Mouse (Mus musculus) midbrain, postnatal 0 days (tissue): Measurements from ENCODE around the gene Mthfr. TPM values are rescaled to one million over a fixed set of nuclear protein-coding genes. Genes with fewer than 3 reads are reported as not detected.
"Not testable (repeated sequence)": the region's sequence is repeated elsewhere in the genome, so short reads cannot be mapped to it uniquely, and the experiment has no call there.

Experiments
- ATAC-seq: fragments of 200-750 bp; cut with Nextera tagmentation; 2 replicates; pipeline ENCODE4 v1.8.0; 2017; ENCODE audit warnings: moderate number of reproducible peaks, mild to moderate bottlenecking, moderate TSS enrichment, moderate library complexity; ENCODE audit not compliant: low FRiP score
- DNase-seq: peaks from one replicate; pipeline ENCODE4 v3.0.0-alpha.2; 2015; ENCODE audit warnings: low spot score
- H3K27ac ChIP-seq: fragments of 300-500 bp; sonication (generic); 2 replicates; pipeline ENCODE4 v1.5.1; 2014; ENCODE audit warnings: low read depth, mild to moderate bottlenecking, low read length, mixed read lengths
- H3K27me3 ChIP-seq: fragments of 300-500 bp; sonication (generic); 2 replicates; pipeline ENCODE4 v1.6.1; 2014; ENCODE audit warnings: low read length, control low read depth, mixed read lengths; ENCODE audit not compliant: insufficient read depth
- H3K36me3 ChIP-seq: fragments of 300-500 bp; sonication (generic); 2 replicates; pipeline ENCODE4 v1.6.1; 2014; ENCODE audit warnings: low read length, control low read depth, mixed read lengths; ENCODE audit not compliant: insufficient read depth
- H3K4me1 ChIP-seq: fragments of 300-500 bp; sonication (generic); 2 replicates; pipeline ENCODE4 v1.6.1; 2014; ENCODE audit warnings: mild to moderate bottlenecking, control low read depth, antibody characterized with exemption, low read length, mixed read lengths; ENCODE audit not compliant: insufficient read depth
- H3K4me2 ChIP-seq: fragments of 300-500 bp; sonication (generic); 2 replicates; pipeline ENCODE4 v1.6.1; 2014; ENCODE audit warnings: low read depth, mild to moderate bottlenecking, low read length, mixed read lengths; ENCODE audit not compliant: poor library complexity, severe bottlenecking
- H3K4me3 ChIP-seq: fragments of 300-500 bp; sonication (generic); 2 replicates; pipeline ENCODE4 v1.5.1; 2014; ENCODE audit warnings: low read depth, mild to moderate bottlenecking, low read length, moderate library complexity
- H3K9ac ChIP-seq: fragments of 300-500 bp; sonication (generic); replicated peaks from 2 replicates; pipeline ENCODE4 v1.6.1; 2014; ENCODE audit warnings: mild to moderate bottlenecking, low read length, moderate library complexity, mixed read lengths; ENCODE audit not compliant: poor library complexity, severe bottlenecking
- H3K9me3 ChIP-seq: fragments of 300-500 bp; sonication (generic); 2 replicates; pipeline ENCODE4 v1.6.1; 2016; ENCODE audit warnings: low read length, control low read depth
- CTCF ChIP-seq: IDR thresholded peaks from 2 replicates; pipeline ENCODE4 v1.5.1; 2016; ENCODE audit warnings: antibody characterized with exemption, mild to moderate bottlenecking
- WGBS: fragments of 180-500 bp; shearing (Covaris S2); extraction: QIAGEN DNeasy Blood & Tissue Kit; methylation state at CpG from one replicate; pipeline ENCODE4 v1.1.7; 2014; 5-methylcytosine and 5-hydroxymethylcytosine counted together
- polyA plus RNA-seq: library from polyadenylated mRNA; unstranded; fragments of >200 nt; fragmentation: Nextera tagmentation; extraction: Ambion mirVana; gene quantifications from 2 replicates; pipeline ENCODE4 v1.2.1, GENCODE M21; 2015
- total RNA-seq: library from RNA; depleted of rRNA; stranded (reverse); fragments of >200 nt; gene quantifications from 2 replicates; pipeline ENCODE4 v1.2.3, GENCODE M21; 2014

Gene Mthfr
- total and polyA plus RNA-seq, 2 experiments from 2014 or later, result 10.1 to 51.1 TPM

- Histone ChIP-seq H3K27ac (peak overlapping the region; percentile 13; the same call in 1 of the 2 replicates), H3K9me3 (no peaks in the 10 kb centered on the region), H3K4me1 (peaks cover 20% of the 10 kb centered on the region), H3K4me3 (peak overlapping the region; percentile 37), H3K27me3 (no peaks in the 10 kb centered on the region), H3K9ac (peak overlapping the region; percentile 48), H3K36me3 (peaks cover 18% of the 10 kb centered on the region), H3K4me2 (peak overlapping the region; percentile 77)
- WGBS, result 1% methylated on average over 18 of the region's 19 CpGs
- no peak for TF ChIP-seq CTCF
- no peak for ATAC-seq
- peak; percentile 53 for DNase-seq
These were observed 2.2 kb downstream of the Mthfr start for GRCm38 (mm10) chr4:148040933-148041610.

GRCm38 (mm10) chr4:148041611-148042191, 2.8 kb downstream of the Mthfr start:
- no peak for TF ChIP-seq CTCF
- Histone ChIP-seq H3K9ac (peak overlapping the region; percentile 48; the same call in 1 of the 2 replicates), H3K4me2 (peak overlapping the region; percentile 77), H3K4me1 (peaks cover 20% of the 10 kb centered on the region), H3K27me3 (no peaks in the 10 kb centered on the region), H3K36me3 (peaks cover 18% of the 10 kb centered on the region), H3K9me3 (no peaks in the 10 kb centered on the region), H3K4me3 (peak overlapping the region; percentile 37), H3K27ac (peak overlapping the region; percentile 13; the same call in 1 of the 2 replicates)
- no peak for DNase-seq
- WGBS, result 6% methylated on average over 16 of the region's 16 CpGs
- ATAC-seq, result no peak

- not testable (repeated sequence) for H3K9me3 ChIP-seq, H3K27ac ChIP-seq, ATAC-seq, DNase-seq, H3K4me2 ChIP-seq, H3K4me3 ChIP-seq, H3K27me3 ChIP-seq, H3K9ac ChIP-seq
- Histone ChIP-seq H3K4me1 (peaks cover 16% of the 10 kb centered on the region), H3K36me3 (peaks cover 24% of the 10 kb centered on the region)
- 86% methylated on average over 6 of the region's 8 CpGs for WGBS
These were observed 4.5 kb downstream of the Mthfr start for GRCm38 (mm10) chr4:148043327-148043726.

GRCm38 (mm10) chr4:148044113-148044512, 5.2 kb downstream of the Mthfr start:
- Histone ChIP-seq H3K9ac (no peak overlapping the region), H3K27ac (no peak overlapping the region), H3K27me3 (no peaks in the 10 kb centered on the region), H3K4me1 (peaks cover 16% of the 10 kb centered on the region), H3K9me3 (no peaks in the 10 kb centered on the region), H3K4me3 (no peak overlapping the region), H3K4me2 (no peak overlapping the region), H3K36me3 (peaks cover 30% of the 10 kb centered on the region)
- WGBS, result 100% methylated on average over 2 of the region's 2 CpGs
- ATAC-seq, result no peak
- no peak for TF ChIP-seq CTCF
- no peak for DNase-seq

- no peak for DNase-seq
- no peak for ATAC-seq
- TF ChIP-seq CTCF, result no peak
- no peak overlapping the region for H3K9ac ChIP-seq
- peaks cover 4% of the 10 kb centered on the region; the same call in 1 of the 2 replicates for H3K4me1 ChIP-seq
- no peaks in the 10 kb centered on the region for H3K9me3 ChIP-seq
- peaks cover 39% of the 10 kb centered on the region for H3K36me3 ChIP-seq
- H3K4me3 ChIP-seq, result no peak overlapping the region
- H3K4me2 ChIP-seq, result no peak overlapping the region
- H3K27ac ChIP-seq, result no peak overlapping the region
- no peaks in the 10 kb centered on the region for H3K27me3 ChIP-seq
- WGBS, result 40% methylated on average over 4 of the region's 4 CpGs
These were observed 7.7 kb downstream of the Mthfr start for GRCm38 (mm10) chr4:148046450-148047031.

GRCm38 (mm10) chr4:148050396-148050914, 11.6 kb downstream of the Mthfr start:
- H3K27me3 ChIP-seq, DNase-seq, ATAC-seq, H3K9ac ChIP-seq, H3K4me2 ChIP-seq, H3K27ac ChIP-seq, H3K4me3 ChIP-seq, H3K4me1 ChIP-seq, H3K9me3 ChIP-seq: not testable (repeated sequence)
- WGBS, result 97% methylated on average over 3 of the region's 3 CpGs
- H3K36me3 ChIP-seq, result peaks cover 59% of the 10 kb centered on the region
